Mouse (Mus musculus) cerebellum, adult 9-10 months (tissue): ENCODE data around the gene Cdhr4.
"Not testable (repeated sequence)": the region's sequence is repeated elsewhere in the genome, so short reads cannot be mapped to it uniquely, and the experiment has no call there.

ENCODE experiments used
- DNase-seq: peaks from one replicate; pipeline ENCODE4 v3.0.0; 2022

Gene Cdhr4

DNA sequence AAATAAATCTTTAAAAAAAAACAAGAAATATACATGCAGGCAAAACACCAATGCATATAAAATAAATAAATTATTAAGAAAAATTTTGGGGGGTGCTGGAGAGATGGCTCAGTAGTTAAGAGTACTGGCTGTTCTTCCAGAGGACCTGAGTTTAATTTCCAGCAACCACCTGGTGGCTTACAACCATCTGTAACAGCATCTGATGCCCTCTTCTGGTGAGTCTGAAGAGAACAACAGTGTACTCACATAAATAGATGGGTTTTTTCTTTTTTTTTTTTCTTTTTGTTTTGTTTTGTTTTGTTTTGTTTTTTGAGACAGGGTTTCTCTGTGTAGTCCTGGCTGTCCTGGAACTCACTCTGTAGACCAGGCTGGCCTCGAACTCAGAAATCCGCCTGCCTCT lies 21.3 kb downstream of the Cdhr4 start:
- not testable (repeated sequence) for DNase-seq

DNA sequence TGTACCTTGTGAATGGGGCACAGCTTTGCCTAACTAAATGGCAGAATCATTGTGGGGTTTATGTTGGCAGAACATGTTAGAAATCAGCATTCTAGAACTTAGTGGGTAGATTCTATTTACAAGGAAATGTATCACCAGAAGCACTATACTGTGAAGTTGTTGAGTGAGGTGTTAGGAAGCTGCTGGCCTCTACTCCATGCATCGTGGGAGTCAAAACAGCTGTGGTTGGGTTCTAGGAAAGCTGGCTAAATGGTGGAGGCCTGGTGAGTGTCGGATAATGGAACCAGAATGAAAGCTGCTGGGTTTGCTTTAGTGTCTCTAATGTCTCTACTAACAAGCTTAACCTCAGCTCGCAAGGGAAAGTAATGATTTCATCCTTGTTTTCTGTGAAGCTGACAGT lies 24.8 kb downstream of the Cdhr4 start:
- DNase-seq = no peak

DNA sequence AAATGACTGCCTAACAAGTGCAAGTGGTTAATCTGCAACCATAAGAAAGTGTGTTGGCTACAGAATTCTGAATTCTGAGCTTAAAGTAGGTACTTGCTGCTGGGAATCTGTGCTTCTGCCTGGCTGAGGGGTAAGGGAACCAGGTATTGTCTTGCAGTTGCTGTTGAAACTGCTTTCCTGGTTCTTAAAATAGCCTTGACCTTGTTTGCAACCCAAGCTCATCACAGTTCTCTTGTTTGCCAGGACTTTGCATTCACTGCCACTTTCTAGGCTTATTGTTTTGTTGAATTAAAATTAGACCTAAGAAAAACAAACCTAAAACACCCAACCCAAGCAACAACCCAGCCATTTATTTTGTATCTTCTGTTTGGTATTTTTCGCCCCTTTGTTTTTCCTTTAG lies 28.4 kb downstream of the Cdhr4 start:
- no peak for DNase-seq

DNA sequence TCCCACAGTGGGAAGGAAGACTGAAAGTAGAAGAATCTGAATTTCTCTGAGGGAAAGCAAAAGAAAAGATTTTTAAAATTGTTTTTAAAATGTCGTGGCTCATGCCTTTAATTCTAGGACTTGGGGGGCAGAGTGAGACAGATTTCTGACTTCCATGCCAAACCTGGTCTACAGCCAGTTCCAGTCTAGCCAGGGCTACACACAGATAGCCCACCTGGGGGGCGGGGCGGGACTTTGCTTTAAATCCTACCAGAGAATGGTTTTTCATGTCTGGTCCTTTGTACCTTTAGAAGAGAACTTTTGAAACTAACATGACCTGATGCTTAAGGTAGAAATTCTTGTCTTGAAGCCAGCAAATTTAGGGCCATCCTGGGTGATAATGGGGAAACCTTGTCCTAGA lies 30.9 kb downstream of the Cdhr4 start:
- no peak for DNase-seq

DNA sequence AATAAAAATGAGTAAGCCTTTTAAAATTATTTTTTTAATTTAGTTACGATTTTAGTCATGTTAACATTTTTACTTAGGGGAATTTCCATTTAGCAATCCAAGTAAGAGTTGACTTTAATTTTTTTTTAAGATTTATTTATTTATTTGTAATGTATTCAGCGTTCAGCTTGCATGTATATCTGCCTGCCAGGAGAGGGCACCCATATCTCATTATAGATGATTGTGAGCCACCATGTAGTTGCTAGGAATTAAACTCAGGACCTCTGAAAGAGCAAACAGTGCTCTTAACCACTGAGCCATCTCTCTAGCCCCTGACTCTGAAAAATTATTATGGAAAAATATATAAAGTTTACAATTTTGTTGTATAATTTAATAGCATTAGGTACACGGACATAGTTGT lies 34.3 kb downstream of the Cdhr4 start:
- no peak for DNase-seq

DNA sequence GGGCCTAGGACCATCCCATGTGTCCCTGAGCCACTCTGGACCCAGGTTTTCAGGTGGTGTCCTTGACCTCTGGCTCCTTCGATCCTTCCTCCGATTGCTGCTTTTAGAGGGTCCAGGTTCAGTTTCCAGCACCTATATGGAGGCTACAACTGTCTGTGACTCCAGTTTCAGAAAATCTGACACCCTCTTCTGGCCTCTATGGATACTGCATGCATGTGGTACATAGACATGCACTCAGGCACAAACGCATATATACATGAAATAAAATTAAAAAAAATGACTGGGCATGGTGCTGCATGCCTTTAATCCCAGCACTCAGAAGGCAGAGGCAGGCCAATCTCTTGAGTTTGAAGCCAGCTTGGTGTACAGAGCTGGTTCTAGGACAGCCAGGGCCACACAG lies 35.6 kb downstream of the Cdhr4 start:
- DNase-seq = no peak

DNA sequence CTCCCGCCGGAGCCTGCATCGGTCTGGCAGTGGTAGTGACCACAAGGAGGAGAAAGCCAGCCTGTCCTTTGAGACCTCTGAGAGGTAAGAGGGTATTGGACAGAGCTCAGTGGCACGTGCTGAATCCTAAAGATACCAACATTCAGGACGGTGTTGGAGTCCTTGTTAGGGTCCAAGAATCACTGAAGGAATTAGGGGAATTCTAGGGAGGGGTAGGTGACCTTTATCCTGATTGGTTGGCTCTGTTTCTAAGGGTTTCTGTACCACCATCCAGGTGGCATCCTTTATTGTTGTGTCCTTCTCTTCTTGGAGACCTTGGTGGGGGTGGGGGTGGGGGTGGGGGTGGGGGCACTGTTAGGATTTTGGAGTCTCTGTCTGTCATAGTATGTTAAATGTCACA lies 39.8 kb downstream of the Cdhr4 start:
- no peak for DNase-seq

DNA sequence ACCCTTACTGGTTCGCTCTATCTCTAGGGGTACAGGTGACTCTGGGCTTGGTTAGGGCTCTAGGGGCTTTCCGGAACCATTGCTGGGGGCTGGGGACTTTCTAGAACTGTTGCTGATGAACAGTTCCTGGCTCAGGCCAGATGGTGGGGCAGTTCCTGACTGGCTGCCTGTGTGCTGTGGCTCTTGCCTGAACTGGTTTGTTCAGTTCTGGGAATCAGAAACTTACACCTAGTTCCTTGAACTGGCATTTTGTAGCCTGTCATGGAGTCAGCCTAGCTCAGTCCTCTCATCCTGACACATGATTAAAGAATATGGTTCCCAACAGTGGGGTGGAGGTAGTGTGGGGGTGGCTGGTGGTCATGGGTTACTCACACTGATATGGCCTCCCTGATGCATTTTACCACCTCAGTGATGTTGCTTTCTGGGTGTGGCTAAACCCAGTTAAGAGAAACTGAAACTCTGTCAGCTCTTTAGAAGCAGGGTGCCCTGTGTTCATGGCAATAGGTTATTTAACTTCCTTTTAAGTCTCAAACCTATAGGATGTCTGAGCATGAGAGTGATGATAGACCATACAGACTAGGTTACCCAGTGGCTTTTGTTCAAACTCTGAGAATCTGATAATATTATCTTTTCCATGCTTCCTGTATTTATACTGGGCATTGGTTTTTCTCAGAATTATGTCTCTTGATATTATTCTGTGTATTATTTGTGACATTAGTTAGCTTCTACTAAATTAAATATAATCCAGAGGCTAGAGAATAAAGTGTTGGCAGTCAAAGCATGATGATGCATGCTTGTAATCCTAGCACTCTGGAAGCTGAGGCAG lies 43.2 kb downstream of the Cdhr4 start:
- DNase-seq = no peak

DNA sequence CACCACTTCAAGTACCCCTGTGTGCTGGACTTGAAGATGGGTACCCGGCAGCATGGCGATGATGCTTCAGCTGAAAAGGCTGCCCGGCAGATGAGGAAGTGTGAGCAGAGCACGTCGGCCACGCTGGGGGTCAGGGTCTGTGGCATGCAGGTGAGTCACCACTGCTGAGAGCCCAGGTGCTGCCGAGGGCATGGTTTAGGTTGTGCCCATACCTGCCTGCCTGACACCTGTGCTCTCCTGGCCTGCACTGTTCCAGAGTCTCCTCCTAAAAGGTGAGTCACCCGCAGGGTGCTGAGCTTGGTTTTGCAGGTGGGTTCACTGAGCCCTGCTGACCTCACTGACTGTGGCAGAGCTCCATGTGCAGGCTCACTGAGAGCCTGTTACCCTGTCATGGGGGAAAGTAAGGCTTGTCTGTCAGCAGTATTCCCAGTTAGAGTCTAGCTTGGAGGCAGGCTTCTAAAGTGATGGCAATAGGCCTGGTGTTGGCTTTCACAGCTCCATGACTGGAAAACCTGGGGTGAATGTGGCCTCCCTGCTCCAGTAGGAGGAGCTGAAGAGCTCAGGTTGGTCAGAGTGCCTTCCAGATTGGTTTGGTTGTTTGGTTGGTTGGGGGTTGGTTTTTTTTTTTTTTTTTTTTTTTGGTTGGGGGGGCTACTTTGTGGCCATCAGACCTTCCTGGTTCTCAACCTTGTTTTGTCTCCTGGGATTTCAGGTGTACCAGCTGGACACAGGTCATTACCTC lies 52.6 kb downstream of the Cdhr4 start:
- no peak for DNase-seq

DNA sequence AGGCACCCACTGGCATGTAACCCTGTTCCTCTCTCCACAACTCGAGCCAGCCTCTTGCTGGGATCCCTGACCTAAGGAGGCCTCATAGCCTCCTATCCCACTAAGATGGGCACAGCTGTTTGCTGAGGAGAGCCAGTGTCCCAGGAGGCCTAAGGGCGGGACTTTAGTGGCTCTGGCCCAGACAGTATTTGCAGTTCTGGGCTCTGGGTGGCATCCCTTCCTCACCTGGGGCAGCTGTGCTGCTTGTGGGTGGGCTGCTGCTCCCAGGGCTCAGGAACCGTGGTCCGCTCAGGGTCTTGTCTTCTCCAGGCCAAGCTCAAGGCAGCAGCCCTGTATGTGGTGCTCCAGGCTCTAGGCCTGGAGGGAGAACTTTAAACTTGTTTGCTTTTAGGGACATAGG lies 54.3 kb downstream of the Cdhr4 start:
- no peak for DNase-seq

DNA sequence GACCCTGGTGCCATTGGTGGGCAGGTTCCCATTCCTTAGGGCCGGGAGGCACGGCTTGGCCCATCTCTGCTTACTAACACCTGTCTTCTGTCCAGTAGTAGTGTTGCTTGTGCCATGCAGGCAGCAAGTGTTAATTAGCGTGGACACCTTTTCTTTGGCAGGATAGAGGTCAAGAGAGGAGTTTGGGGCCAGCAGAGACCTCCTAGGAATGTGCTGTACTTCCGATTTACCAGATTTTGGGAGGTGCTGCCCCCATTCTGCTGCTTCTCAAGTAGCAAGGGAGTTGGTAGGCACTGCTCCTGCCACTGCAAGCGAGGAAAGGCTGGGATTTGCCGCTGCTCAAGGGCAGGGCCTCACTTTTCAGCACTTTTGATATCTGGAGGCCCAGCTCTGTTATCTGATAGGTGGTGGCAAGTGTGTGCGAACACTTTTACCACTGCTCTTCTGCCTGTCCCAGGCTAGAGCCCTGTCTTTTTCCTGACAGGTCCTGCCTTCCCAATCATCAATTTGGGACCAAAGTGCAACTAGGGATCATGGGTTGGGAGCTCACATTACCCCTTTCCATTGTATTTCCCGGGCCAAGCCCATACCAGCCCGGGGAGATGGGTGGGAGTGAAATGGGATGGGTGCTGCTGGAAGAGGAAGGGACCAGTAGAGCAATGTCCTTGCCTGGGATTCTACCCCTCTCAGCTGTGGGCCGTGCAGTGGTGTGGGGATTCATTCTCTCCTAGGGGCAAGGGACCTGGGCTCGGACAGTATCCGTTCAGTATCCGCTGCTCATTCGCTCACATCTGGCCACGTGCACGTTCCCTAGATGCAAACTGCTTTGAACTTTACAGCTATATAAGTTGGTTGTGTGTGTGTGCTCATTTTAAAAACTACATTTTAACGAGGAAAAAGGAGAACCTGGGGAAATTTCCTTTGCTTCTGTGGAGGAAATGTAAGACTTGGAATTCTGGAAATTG lies 55.6 kb downstream of the Cdhr4 start:
- peak; percentile 39 for DNase-seq

DNA sequence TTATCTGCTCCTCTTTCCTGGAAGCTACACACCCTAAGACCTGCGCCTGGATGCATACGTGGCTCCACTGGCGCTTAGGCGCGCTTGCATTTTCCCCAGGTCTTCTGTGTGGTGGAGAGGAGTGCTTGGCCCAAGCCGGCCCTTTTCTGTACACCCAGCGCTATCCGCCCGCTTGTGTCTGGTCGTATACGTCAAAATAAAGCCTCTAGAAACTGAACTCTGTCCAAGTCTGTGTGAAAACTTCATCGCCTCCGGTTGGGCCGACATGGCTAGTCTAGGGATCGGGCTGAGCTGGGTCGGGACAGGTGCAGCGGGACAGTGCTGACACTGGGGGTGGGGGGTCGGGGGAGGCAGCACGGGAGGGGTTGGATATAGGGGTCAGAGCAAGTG lies 56.3 kb downstream of the Cdhr4 start:
- peak; percentile 65 for DNase-seq

DNA sequence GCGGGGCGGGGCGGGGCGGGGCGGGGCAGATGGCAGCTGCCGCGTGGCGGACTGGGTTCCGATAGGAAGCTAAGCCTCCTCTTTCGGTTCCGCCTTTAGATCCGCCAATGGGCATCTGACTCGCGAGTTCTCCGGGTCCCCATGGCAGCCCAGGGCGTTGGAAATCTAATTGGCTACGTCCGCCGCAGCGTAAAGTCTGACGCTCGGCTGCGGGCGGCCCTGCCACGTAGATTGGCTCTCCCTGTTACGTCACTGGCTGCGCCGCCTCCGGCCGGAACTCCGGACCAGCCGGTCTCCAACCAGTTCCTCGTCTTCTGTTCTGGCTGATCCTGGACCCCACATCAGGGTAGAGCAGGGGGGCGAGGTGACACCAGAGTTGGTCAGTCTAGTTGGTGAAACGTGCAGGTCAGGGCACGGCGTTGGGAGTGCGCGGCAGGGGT lies 56.7 kb downstream of the Cdhr4 start, which contains the start of gene Gmppb:
Gene Gmppb (plus strand): TSS at position 227 of the 440 bp plus-strand sequence.
- DNase-seq = peak; percentile 94
